Mouse (Mus musculus) hindbrain, postnatal 0 days (tissue): ENCODE measurements around the gene Cyp2ab1. TPM values are rescaled to one million over a fixed set of nuclear protein-coding genes. Genes with fewer than 3 reads are reported as not detected.

ENCODE experiments used
- ATAC-seq: fragments of 200-750 bp; cut with Nextera tagmentation; 2 replicates; pipeline ENCODE4 v1.8.0; 2017; ENCODE audit warnings: mild to moderate bottlenecking, moderate TSS enrichment, moderate library complexity
- DNase-seq: peaks from one replicate; pipeline ENCODE4 v3.0.0-alpha.2; 2015; ENCODE audit warnings: low spot score
- H3K27ac ChIP-seq: fragments of 300-500 bp; sonication (generic); 2 replicates; pipeline ENCODE4 v1.5.1; 2014; ENCODE audit warnings: mild to moderate bottlenecking
- H3K27me3 ChIP-seq: fragments of 300-500 bp; sonication (generic); 2 replicates; pipeline ENCODE4 v1.6.1; 2014; ENCODE audit warnings: low read length, mixed read lengths; ENCODE audit not compliant: insufficient read depth
- H3K36me3 ChIP-seq: fragments of 300-500 bp; sonication (generic); 2 replicates; pipeline ENCODE4 v1.6.1; 2014; ENCODE audit warnings: low read length, mixed read lengths; ENCODE audit not compliant: insufficient read depth
- H3K4me1 ChIP-seq: fragments of 300-500 bp; sonication (generic); 2 replicates; pipeline ENCODE4 v1.6.1; 2014; ENCODE audit warnings: antibody characterized with exemption, low read length, mixed read lengths; ENCODE audit not compliant: insufficient read depth
- H3K4me2 ChIP-seq: fragments of 300-500 bp; sonication (generic); 2 replicates; pipeline ENCODE4 v1.6.1; 2014; ENCODE audit warnings: low read depth, mild to moderate bottlenecking, low read length, moderate library complexity, mixed read lengths
- H3K4me3 ChIP-seq: fragments of 300-500 bp; sonication (generic); 2 replicates; pipeline ENCODE4 v1.5.1; 2014; ENCODE audit warnings: low read length
- H3K9ac ChIP-seq: fragments of 300-500 bp; sonication (generic); replicated peaks from 2 replicates; pipeline ENCODE4 v1.6.1; 2014; ENCODE audit warnings: mild to moderate bottlenecking, low read length, moderate library complexity, mixed read lengths
- H3K9me3 ChIP-seq: fragments of 300-500 bp; sonication (generic); 2 replicates; pipeline ENCODE4 v1.6.1; 2016; ENCODE audit warnings: low read length, mixed read lengths
- CTCF ChIP-seq: IDR thresholded peaks from 2 replicates; pipeline ENCODE4 v1.5.1; 2016; ENCODE audit warnings: antibody characterized with exemption, control low read depth, low read depth
- WGBS: fragments of 180-500 bp; shearing (Covaris S2); extraction: QIAGEN DNeasy Blood & Tissue Kit; methylation state at CpG from one replicate; pipeline ENCODE4 v1.1.7; 2014; 5-methylcytosine and 5-hydroxymethylcytosine counted together
- polyA plus RNA-seq: library from polyadenylated mRNA; unstranded; fragments of >200 nt; fragmentation: Nextera tagmentation; extraction: Ambion mirVana; gene quantifications from 2 replicates; pipeline ENCODE4 v1.2.1, GENCODE M21; 2015
- total RNA-seq: library from RNA; depleted of rRNA; stranded (reverse); fragments of >200 nt; gene quantifications from 2 replicates; pipeline ENCODE4 v1.2.3, GENCODE M21; 2014

The Cyp2ab1 gene
- total and polyA plus RNA-seq, 2 experiments from 2014 or later = 0.10 TPM; not detected in 1

DNA sequence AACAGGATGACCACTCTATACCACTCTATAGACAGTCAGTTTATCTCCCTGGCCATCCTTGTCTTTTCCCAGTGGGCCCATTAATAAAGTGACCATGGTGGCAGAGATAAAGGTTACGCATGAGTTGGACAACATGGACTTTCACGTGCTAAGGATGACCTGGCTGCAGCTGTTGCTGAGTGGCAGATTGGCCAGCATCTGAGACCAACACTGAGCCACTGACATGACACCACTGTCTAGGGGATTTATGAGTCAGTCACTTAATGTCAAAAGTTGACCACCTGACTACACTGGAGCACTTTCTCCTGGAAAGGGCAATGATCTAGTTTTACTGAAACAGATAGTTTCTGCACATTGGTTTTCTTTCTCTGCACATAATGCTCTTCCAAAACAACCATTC, 29.6 kb upstream of the Cyp2ab1 start:
- ATAC-seq = no peak

DNA sequence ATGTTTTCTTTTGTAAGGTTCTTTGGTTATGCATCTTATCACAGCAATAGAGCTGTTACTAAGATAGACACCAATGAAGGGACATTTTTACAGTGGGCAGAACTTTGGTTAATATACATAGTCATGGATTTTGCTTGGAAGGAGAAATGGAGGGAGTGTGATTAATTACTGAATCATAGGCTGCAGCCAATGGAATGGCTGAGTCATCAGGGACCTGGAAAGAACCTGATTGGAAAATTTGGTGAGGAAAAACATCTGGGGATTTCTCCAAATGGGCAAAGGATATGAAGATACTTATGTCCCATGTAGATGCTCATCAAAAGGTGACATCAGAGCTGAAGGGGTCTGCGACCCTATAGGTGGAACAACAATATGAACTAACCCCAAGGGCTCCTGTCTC, 28.8 kb upstream of the Cyp2ab1 start:
- Histone ChIP-seq H3K27ac (no peak overlapping the region), H3K4me2 (no peak overlapping the region), H3K9ac (no peak overlapping the region), H3K4me1 (no peaks in the 10 kb centered on the region), H3K27me3 (no peaks in the 10 kb centered on the region), H3K4me3 (no peak overlapping the region), H3K36me3 (peaks cover 37% of the 10 kb centered on the region; the same call in 1 of the 2 replicates), H3K9me3 (no peaks in the 10 kb centered on the region)
- 100% methylated on average over 1 of the region's 1 CpGs for WGBS
- ATAC-seq (no peak), DNase-seq (no peak)
- no peak for TF ChIP-seq CTCF

More for the DNA sequence above, 29.6 kb upstream of the Cyp2ab1 start:
- Histone ChIP-seq H3K9me3 (no peaks in the 10 kb centered on the region), H3K4me2 (no peak overlapping the region), H3K27ac (no peak overlapping the region), H3K4me1 (no peaks in the 10 kb centered on the region), H3K9ac (no peak overlapping the region), H3K4me3 (no peak overlapping the region), H3K36me3 (peaks cover 39% of the 10 kb centered on the region; the same call in 1 of the 2 replicates), H3K27me3 (no peaks in the 10 kb centered on the region)
- WGBS = 92% methylated on average over 2 of the region's 2 CpGs
- TF ChIP-seq CTCF = no peak
- DNase-seq = no peak

DNA sequence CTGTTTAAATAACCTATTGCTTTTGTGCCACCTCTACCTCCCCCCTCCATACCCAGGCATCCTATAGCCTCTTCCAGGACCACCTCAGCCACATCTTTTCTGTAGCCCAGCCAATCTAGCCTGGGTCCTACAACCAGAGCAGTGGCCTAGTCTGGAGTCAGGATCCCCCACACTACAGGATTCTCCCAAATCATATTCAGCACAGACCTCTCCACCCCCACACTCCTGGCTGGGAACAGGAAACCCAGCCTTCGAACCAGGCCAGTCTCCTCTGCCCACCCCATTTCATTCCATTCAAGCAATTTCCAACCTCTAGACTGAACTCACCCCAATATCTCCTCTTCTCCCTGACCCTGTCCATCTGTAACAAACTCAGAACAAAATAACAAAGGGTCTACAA, 20.3 kb upstream of the Cyp2ab1 start:
- Histone ChIP-seq H3K9ac (no peak overlapping the region), H3K36me3 (peaks cover 21% of the 10 kb centered on the region; the same call in 1 of the 2 replicates)

DNA sequence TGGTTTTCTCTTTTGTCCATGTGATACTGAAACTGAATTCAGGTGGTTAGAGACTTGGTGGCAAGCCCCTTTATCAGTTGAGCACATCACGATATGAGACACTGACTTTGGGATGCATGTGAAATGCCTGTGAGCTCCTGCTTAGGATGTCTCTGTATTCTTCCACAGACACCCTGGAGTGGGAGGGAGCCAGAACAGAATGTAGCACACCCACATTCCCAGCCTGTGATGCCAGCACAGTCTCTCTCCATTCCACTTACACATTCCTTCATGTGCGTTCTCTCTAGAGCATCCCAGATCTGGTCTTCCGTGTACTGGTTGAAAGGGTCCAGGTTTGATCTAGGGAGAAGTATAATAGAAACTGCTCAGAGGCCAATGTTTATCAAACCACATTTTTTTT, 13.4 kb upstream of the Cyp2ab1 start:
- Histone ChIP-seq H3K4me3 (no peak overlapping the region), H3K9ac (no peak overlapping the region), H3K4me1 (no peaks in the 10 kb centered on the region), H3K27ac (no peak overlapping the region), H3K36me3 (peaks cover 34% of the 10 kb centered on the region), H3K4me2 (no peak overlapping the region), H3K9me3 (no peaks in the 10 kb centered on the region), H3K27me3 (no peaks in the 10 kb centered on the region)
- TF ChIP-seq CTCF = no peak
- ATAC-seq (no peak), DNase-seq (no peak)
- 94% methylated on average over 3 of the region's 3 CpGs for WGBS

More for the DNA sequence above, 20.3 kb upstream of the Cyp2ab1 start:
- DNase-seq = no peak
- H3K4me1 ChIP-seq = no peaks in the 10 kb centered on the region
- no peak overlapping the region for H3K27ac ChIP-seq
- H3K9me3 ChIP-seq = no peaks in the 10 kb centered on the region
- no peak overlapping the region for H3K4me2 ChIP-seq
- 100% methylated on average over 1 of the region's 1 CpGs for WGBS
- H3K27me3 ChIP-seq = no peaks in the 10 kb centered on the region
- TF ChIP-seq CTCF = no peak
- H3K4me3 ChIP-seq = no peak overlapping the region
- ATAC-seq = no peak

DNA sequence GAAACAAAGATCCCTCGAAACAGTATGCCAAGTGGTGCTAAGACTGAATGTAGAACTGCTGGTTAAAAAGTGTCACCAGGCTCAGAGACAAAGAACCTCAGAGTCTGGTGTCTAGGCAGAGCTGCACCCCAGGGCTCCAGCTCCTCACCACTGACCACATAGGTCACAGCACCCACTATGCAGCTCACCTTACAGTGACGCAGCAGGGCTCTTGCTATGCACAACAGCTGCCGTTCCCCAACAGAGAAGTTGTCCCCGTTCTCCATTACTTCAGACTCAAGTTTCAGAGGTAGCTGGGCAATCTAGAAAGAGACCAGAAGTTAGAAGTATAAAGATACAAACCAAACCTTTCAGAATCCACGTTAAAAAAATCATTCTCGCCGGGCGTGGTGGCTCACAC, 9.7 kb upstream of the Cyp2ab1 start:
- H3K9ac ChIP-seq = no peak overlapping the region
- H3K4me3 ChIP-seq = no peak overlapping the region
- no peak overlapping the region for H3K27ac ChIP-seq
- no peaks in the 10 kb centered on the region for H3K9me3 ChIP-seq
- 97% methylated on average over 8 of the region's 8 CpGs for WGBS
- peaks cover 56% of the 10 kb centered on the region for H3K36me3 ChIP-seq
- ATAC-seq (no peak), DNase-seq (no peak)
- H3K27me3 ChIP-seq = no peaks in the 10 kb centered on the region
- H3K4me1 ChIP-seq = no peaks in the 10 kb centered on the region
- H3K4me2 ChIP-seq = no peak overlapping the region
- TF ChIP-seq CTCF = no peak

DNA sequence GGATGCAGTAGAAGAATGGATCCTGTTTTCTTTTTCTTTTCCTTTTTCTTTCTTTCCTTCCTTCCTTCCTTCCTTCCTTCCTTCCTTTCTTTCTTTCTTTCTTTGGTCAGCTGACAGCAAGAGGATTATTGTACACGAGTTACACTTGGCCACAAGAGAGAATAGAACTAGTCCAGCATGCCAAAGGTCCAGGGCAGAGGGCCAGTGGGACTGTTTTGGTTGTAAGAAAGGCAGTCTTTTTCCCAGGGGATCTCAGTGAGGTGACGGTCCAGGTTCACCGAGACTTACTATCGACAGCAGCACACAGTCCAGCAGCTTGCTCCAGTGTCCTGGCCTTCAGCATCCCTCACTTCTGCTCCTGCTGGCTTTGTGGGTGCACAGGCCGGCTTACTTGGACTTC, 3.1 kb upstream of the Cyp2ab1 start:
- H3K9me3 ChIP-seq = no peaks in the 10 kb centered on the region
- TF ChIP-seq CTCF = no peak
- no peaks in the 10 kb centered on the region for H3K4me1 ChIP-seq
- H3K27me3 ChIP-seq = no peaks in the 10 kb centered on the region
- 78% methylated on average over 5 of the region's 5 CpGs for WGBS
- H3K27ac ChIP-seq = no peak overlapping the region
- H3K4me2 ChIP-seq = no peak overlapping the region
- H3K9ac ChIP-seq = no peak overlapping the region
- H3K4me3 ChIP-seq = no peak overlapping the region
- ATAC-seq (no peak), DNase-seq (no peak)
- peaks cover 22% of the 10 kb centered on the region for H3K36me3 ChIP-seq

DNA sequence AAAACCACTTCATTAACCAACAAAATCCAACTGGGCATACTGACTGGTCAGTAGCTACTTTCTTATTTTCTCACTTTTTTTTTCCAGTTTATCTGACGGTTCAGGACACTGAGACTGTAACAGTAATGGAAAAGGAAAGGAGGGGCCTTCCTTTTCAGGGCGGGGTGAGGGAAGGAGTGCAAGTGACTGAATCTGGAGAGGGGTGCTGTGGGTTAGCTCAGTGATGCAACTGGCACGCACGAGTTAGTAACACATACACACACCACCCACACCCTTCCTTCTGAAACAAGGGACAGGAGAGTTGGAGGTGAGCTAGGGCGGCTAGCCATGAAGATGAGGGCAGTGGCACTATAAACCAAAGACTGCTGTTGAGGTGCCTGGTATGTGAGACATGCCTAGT, 1.3 kb downstream of the Cyp2ab1 start:
- H3K9me3 ChIP-seq = no peaks in the 10 kb centered on the region
- DNase-seq (no peak), ATAC-seq (no peak)
- H3K4me1 ChIP-seq = no peaks in the 10 kb centered on the region
- TF ChIP-seq CTCF = no peak
- no peak overlapping the region for H3K27ac ChIP-seq
- no peak overlapping the region for H3K9ac ChIP-seq
- H3K36me3 ChIP-seq = no peaks in the 10 kb centered on the region
- 78% methylated on average over 5 of the region's 5 CpGs for WGBS
- no peaks in the 10 kb centered on the region for H3K27me3 ChIP-seq
- no peak overlapping the region for H3K4me3 ChIP-seq
- no peak overlapping the region for H3K4me2 ChIP-seq
